Mouse (Mus musculus): ENCODE results near the gene Rab42.

GRCm38 (mm10) chr4:132312627-132313026 lies 9.4 kb upstream of the Rab42 start:
- TF ChIP-seq CTCF (IDR thresholded peaks at IDR 0.05; ENCODE audit: low read depth, low read length) (no peak), POLR2A (IDR thresholded peaks at IDR 0.05; ENCODE audit: extremely low read depth, insufficient read depth, low read length) (no peak)
